Mouse (Mus musculus) midbrain, postnatal 0 days (tissue): ENCODE measurements around the gene Hpcal1. TPM values are rescaled to one million over a fixed set of nuclear protein-coding genes. Genes with fewer than 3 reads are reported as not detected.

Experiments used
- ATAC-seq: fragments of 200-750 bp; cut with Nextera tagmentation; 2 replicates; pipeline ENCODE4 v1.8.0; 2017; ENCODE audit warnings: moderate number of reproducible peaks, mild to moderate bottlenecking, moderate TSS enrichment, moderate library complexity; ENCODE audit not compliant: low FRiP score
- DNase-seq: peaks from one replicate; pipeline ENCODE4 v3.0.0-alpha.2; 2015; ENCODE audit warnings: low spot score
- H3K27ac ChIP-seq: fragments of 300-500 bp; sonication (generic); 2 replicates; pipeline ENCODE4 v1.5.1; 2014; ENCODE audit warnings: low read depth, mild to moderate bottlenecking, low read length, mixed read lengths
- H3K27me3 ChIP-seq: fragments of 300-500 bp; sonication (generic); 2 replicates; pipeline ENCODE4 v1.6.1; 2014; ENCODE audit warnings: low read length, control low read depth, mixed read lengths; ENCODE audit not compliant: insufficient read depth
- H3K36me3 ChIP-seq: fragments of 300-500 bp; sonication (generic); 2 replicates; pipeline ENCODE4 v1.6.1; 2014; ENCODE audit warnings: low read length, control low read depth, mixed read lengths; ENCODE audit not compliant: insufficient read depth
- H3K4me1 ChIP-seq: fragments of 300-500 bp; sonication (generic); 2 replicates; pipeline ENCODE4 v1.6.1; 2014; ENCODE audit warnings: mild to moderate bottlenecking, control low read depth, antibody characterized with exemption, low read length, mixed read lengths; ENCODE audit not compliant: insufficient read depth
- H3K4me2 ChIP-seq: fragments of 300-500 bp; sonication (generic); 2 replicates; pipeline ENCODE4 v1.6.1; 2014; ENCODE audit warnings: low read depth, mild to moderate bottlenecking, low read length, mixed read lengths; ENCODE audit not compliant: poor library complexity, severe bottlenecking
- H3K4me3 ChIP-seq: fragments of 300-500 bp; sonication (generic); 2 replicates; pipeline ENCODE4 v1.5.1; 2014; ENCODE audit warnings: low read depth, mild to moderate bottlenecking, low read length, moderate library complexity
- H3K9ac ChIP-seq: fragments of 300-500 bp; sonication (generic); replicated peaks from 2 replicates; pipeline ENCODE4 v1.6.1; 2014; ENCODE audit warnings: mild to moderate bottlenecking, low read length, moderate library complexity, mixed read lengths; ENCODE audit not compliant: poor library complexity, severe bottlenecking
- H3K9me3 ChIP-seq: fragments of 300-500 bp; sonication (generic); 2 replicates; pipeline ENCODE4 v1.6.1; 2016; ENCODE audit warnings: low read length, control low read depth
- CTCF ChIP-seq: IDR thresholded peaks from 2 replicates; pipeline ENCODE4 v1.5.1; 2016; ENCODE audit warnings: antibody characterized with exemption, mild to moderate bottlenecking
- WGBS: fragments of 180-500 bp; shearing (Covaris S2); extraction: QIAGEN DNeasy Blood & Tissue Kit; methylation state at CpG from one replicate; pipeline ENCODE4 v1.1.7; 2014; 5-methylcytosine and 5-hydroxymethylcytosine counted together
- polyA plus RNA-seq: library from polyadenylated mRNA; unstranded; fragments of >200 nt; fragmentation: Nextera tagmentation; extraction: Ambion mirVana; gene quantifications from 2 replicates; pipeline ENCODE4 v1.2.1, GENCODE M21; 2015
- total RNA-seq: library from RNA; depleted of rRNA; stranded (reverse); fragments of >200 nt; gene quantifications from 2 replicates; pipeline ENCODE4 v1.2.3, GENCODE M21; 2014

Gene Hpcal1
- total and polyA plus RNA-seq, 2 experiments from 2014 or later = 94.0 to 139 TPM

GRCm38 (mm10) chr12:17742571-17743321 is 52.1 kb downstream of the Hpcal1 start:
- no peak overlapping the region for H3K4me3 ChIP-seq
- no peaks in the 10 kb centered on the region for H3K36me3 ChIP-seq
- no peaks in the 10 kb centered on the region for H3K27me3 ChIP-seq
- 86% methylated on average over 11 of the region's 11 CpGs for WGBS
- peaks cover 22% of the 10 kb centered on the region for H3K4me1 ChIP-seq
- no peak overlapping the region for H3K9ac ChIP-seq
- ATAC-seq (no peak), DNase-seq (no peak)
- H3K4me2 ChIP-seq = no peak overlapping the region
- H3K27ac ChIP-seq = 0 out of 2 replicates have a peak overlapping the region, but pooled peaks have one; percentile 49
- H3K9me3 ChIP-seq = no peaks in the 10 kb centered on the region
- TF ChIP-seq CTCF = no peak

GRCm38 (mm10) chr12:17745431-17745830 is 54.8 kb downstream of the Hpcal1 start:
- Histone ChIP-seq H3K36me3 (no peaks in the 10 kb centered on the region), H3K27ac (no peak overlapping the region), H3K27me3 (no peaks in the 10 kb centered on the region), H3K4me2 (no peak overlapping the region), H3K4me3 (no peak overlapping the region), H3K9ac (no peak overlapping the region), H3K9me3 (no peaks in the 10 kb centered on the region), H3K4me1 (peaks cover 25% of the 10 kb centered on the region)
- TF ChIP-seq CTCF = no peak
- 80% methylated on average over 7 of the region's 7 CpGs for WGBS
- no peak for DNase-seq
- no peak for ATAC-seq

GRCm38 (mm10) chr12:17746725-17747124 is 56.1 kb downstream of the Hpcal1 start:
- 23% methylated on average over 3 of the region's 3 CpGs for WGBS
- no peak overlapping the region for H3K4me2 ChIP-seq
- no peaks in the 10 kb centered on the region for H3K36me3 ChIP-seq
- H3K27me3 ChIP-seq = no peaks in the 10 kb centered on the region
- ATAC-seq = peak; percentile 35; the same call in 1 of the 2 replicates
- no peaks in the 10 kb centered on the region for H3K9me3 ChIP-seq
- no peak overlapping the region for H3K4me3 ChIP-seq
- H3K27ac ChIP-seq = no peak overlapping the region
- no peak overlapping the region for H3K9ac ChIP-seq
- no peak for TF ChIP-seq CTCF
- peak; percentile 90 for DNase-seq
- peaks cover 22% of the 10 kb centered on the region for H3K4me1 ChIP-seq

- no peak overlapping the region for H3K27ac ChIP-seq
- no peak for TF ChIP-seq CTCF
- no peak for ATAC-seq
Measured at GRCm38 (mm10) chr12:17747191-17748154, 56.8 kb downstream of the Hpcal1 start.

GRCm38 (mm10) chr12:17748155-17748529 is 57.5 kb downstream of the Hpcal1 start:
- 42% methylated on average over 4 of the region's 4 CpGs for WGBS
- Histone ChIP-seq H3K36me3 (no peaks in the 10 kb centered on the region), H3K27ac (no peak overlapping the region), H3K9ac (no peak overlapping the region), H3K27me3 (no peaks in the 10 kb centered on the region), H3K4me2 (no peak overlapping the region), H3K4me3 (no peak overlapping the region), H3K4me1 (peaks cover 18% of the 10 kb centered on the region; the same call in 1 of the 2 replicates), H3K9me3 (no peaks in the 10 kb centered on the region)
- no peak for TF ChIP-seq CTCF
- no peak for DNase-seq
- no peak for ATAC-seq

More at GRCm38 (mm10) chr12:17747191-17748154, 56.8 kb downstream of the Hpcal1 start:
- no peaks in the 10 kb centered on the region for H3K36me3 ChIP-seq
- H3K27me3 ChIP-seq = no peaks in the 10 kb centered on the region
- H3K9ac ChIP-seq = no peak overlapping the region
- H3K4me3 ChIP-seq = no peak overlapping the region
- no peaks in the 10 kb centered on the region for H3K9me3 ChIP-seq
- H3K4me2 ChIP-seq = no peak overlapping the region
- 38% methylated on average over 10 of the region's 10 CpGs for WGBS
- DNase-seq = no peak
- peaks cover 18% of the 10 kb centered on the region for H3K4me1 ChIP-seq
